Mouse (Mus musculus) heart, adult 11 months (tissue): ENCODE data around the gene Ube4a.

Experiments used
- DNase-seq: peaks from one replicate; pipeline ENCODE4 v3.0.0; 2022

The Ube4a gene

GRCm38 (mm10) chr9:44897024-44897423, 68.4 kb downstream of the Ube4a start:
- no peak for DNase-seq

GRCm38 (mm10) chr9:44892664-44893063, 72.7 kb downstream of the Ube4a start:
- no peak for DNase-seq

DNA sequence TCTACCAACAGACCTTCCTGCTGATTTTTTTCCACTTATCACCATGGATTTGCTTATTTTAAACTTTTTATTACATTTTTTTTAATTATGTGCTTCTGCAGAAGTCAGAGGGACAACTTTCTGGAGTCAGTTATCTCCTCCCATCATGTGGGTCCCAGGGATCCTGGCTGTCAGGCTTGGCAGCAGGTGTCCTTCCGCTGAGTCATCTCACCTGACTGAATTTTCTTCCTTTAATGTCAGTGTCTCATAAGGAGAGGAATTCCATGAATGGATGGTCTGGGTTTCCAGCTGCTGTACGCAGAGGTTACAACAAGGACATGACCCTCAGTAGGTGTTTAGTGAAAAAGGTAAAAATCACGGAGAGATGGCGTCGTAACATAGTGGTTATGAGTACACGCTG, 74.2 kb downstream of the Ube4a start:
- no peak for DNase-seq

GRCm38 (mm10) chr9:44890122-44890521, 75.3 kb downstream of the Ube4a start:
- no peak for DNase-seq

DNA sequence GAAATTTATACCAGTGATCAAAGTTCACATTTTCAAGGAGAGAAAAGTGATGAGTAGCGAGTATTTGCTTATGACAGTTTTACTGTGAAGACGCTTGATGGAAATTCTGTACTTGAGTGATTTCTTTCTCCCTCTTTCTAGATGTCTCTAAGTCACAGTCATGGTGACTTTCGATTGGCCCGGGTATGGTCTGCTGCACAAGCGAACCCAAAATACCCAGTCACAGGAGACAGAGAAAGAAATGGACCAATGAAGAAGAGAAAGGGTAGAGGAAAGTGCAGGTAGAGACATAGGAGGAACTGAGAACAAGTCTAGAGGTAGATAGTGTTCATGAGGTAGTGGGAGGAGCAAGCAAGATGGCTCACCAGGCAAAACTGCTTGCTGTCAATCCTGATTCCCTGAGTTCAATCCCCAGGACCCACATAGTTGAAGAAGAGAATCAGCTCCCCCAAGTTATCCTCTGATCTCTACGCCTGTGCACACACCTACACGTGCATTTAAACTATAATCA, 77.2 kb downstream of the Ube4a start:
- DNase-seq, result no peak

DNA sequence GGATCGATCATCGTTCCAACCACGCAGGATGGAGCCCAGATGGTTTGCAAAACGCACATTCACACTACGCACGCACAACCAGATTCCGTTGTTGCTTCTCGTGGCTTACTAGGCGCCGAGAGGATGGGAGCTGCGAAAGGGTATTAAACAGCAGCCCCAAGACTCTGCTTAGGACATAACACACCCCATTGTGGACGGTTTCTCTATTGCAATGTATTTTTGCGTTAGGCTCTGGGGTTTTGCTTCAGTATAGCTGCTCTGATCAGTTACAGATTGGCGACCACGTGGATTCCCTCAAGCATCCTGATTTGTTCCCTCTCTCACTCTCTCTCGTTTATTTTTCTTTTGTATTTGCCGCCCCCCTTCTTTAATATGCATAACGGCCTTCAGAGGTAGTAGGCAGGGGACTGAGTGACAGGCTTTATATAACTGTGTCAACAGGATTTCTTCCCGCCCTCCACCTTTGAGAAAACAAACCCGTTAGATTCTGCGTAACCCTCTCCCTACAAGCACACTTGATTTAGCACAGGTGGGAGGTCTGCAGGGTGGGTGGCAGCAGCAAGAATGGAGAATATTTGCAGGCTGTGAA, 82.3 kb downstream of the Ube4a start:
- no peak for DNase-seq

DNA sequence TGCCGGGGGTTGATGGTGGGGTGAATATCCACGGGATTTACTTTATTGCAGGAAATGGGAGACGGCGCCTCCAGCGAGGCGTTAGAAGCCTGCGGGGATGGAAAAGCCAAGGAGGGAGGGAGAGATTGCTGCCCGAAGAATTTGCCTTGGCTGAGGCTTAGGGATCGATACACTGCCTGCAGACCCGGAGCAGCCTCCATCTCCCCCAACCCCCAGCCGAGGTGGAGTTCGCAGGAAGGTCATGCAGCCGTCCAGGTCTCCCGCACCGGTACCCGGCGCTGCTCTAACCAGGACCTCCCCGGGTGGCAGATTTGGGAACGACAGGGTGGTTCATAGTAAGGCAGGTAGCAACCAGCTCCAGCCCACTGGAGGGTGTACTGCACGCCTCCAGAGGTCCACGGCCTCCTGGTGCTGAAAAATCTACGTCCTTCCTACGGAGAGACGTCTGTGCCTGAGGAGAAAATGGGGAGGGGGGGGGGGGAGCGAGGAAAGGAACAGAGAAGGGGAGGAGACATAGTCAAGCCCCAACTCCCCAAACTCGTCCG, 82.9 kb downstream of the Ube4a start:
- DNase-seq, result peak; percentile 95

GRCm38 (mm10) chr9:44881941-44882435, 83.4 kb downstream of the Ube4a start:
- DNase-seq, result peak; percentile 98

- peak; percentile 99 for DNase-seq
These were observed 84.1 kb downstream of the Ube4a start, which contains the start of gene Kmt2a for GRCm38 (mm10) chr9:44881221-44881871. Gene Kmt2a (minus strand): TSS chr9:44881296.

DNA sequence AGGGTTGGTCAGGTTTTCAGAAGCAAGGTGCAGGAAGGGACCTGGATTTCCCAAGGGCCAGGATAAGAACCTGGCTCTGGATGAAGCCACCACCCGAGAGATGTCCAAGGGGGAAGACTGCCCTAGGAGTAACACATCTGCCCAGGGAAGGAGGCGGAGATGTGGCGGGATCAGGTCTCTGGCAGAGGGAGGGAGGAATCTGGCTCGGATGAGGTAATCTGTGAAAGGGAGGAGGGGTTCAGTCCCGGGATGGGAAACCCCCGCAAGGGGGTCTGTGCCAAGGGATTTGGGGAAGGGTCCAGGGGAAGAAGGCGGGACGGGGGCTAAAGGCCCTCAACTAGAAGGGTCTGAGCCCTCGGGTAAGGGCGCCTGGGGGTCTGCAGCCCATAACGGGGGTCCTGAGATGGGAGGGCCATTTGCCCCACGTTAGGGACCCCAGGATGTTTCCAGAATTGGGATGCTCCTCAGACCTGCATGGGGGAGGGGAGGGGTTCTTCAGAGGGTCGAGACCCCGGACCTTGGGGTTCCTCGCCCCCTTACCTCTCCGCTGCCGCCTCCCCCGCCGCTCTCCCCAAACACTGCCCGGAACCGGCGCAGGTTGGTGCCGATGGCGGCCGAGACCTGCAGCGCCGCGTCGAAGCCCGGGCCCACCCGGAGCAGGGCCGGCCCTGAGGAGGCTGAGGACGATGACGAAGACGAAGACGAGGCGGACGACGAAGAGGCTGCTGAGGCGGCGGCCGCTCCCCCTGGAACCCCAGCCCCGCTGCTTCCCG, 84.9 kb downstream of the Ube4a start:
- DNase-seq, result peak; percentile 95

DNA sequence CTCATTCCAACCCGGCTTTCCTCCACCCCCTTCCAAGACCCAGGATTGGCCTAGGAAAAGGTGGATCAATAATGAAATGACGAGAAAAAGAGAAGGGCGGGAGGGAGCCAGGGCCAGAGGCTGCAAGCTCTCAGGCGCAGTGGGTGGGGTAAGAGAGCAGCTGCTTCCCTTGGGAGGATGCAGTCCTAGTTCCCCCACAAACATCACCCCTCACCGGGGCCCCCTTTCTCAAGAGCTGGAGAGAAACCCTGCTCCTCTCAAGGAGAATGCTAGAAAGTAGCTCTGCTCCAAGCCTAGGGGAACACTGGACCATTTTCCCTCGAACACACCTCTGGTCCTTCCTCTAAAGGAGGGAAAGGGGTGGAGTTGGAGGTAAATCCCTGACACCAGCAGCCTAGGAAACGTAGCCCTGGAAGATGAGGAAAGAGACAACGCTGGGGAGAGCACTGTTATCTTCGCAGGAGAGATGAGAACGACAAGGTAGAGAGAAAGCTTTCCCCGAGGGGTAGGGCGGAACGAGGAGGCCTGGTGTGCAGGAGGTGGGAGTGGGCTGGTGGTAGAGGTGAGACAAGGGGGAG, 85.6 kb downstream of the Ube4a start:
- DNase-seq, result peak; percentile 94

DNA sequence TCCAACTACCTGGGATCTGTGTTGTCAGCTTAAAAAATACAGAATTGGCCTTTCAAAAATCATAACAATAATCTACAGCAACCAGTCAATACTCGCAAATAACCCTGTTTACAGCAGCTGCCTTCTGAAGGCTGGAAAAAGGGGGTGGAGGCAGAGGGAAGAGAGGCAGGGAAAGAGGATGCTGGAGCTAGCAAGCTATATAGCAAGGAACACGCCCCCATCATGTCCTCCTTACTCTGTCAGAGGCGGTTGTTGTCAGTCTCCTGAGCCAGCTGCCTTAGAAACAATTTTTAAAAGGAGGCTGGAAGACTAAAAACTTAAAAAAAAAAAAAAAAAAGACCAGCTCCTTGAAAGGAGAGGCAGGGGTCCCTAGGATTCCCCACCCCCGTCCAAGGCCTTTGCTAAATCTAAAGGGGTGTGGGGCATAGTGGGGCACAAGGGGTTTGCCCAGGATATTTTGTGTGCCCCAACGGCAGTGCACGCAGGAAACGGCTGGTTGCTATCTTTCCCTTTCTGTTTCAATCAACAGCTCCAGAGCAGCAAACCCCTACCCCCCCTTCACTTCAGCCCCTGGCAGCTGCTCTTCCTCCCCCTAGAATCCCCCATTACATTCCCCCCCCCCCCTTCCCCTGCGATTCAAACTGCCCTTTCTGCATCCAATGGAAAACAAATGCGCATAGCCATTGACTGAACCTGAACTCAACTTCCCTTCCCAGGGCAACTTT, 86.5 kb downstream of the Ube4a start:
- DNase-seq, result peak; percentile 91

DNA sequence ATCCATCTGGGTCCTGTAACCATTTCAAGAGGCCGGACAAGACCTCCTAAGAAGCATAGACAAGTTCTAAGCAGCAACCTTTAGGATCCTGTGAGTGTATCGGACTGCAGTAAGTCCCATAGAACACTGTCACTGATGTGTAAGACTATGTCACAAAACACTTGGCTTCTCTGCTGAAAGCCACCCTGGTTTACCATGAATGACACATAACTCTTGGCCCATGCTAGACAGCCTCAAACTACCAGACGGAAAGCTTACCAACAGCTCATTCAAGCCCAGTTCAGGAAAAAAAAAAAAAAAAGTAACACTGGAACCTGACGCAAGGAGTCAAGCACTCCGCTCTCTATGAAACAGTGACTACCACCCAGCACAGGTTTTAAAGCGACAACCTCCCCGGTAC, 87.7 kb downstream of the Ube4a start:
- no peak for DNase-seq

GRCm38 (mm10) chr9:44875476-44875875, 89.9 kb downstream of the Ube4a start:
- DNase-seq, result peak; percentile 94

GRCm38 (mm10) chr9:44874198-44874597, 91.2 kb downstream of the Ube4a start:
- DNase-seq, result no peak

DNA sequence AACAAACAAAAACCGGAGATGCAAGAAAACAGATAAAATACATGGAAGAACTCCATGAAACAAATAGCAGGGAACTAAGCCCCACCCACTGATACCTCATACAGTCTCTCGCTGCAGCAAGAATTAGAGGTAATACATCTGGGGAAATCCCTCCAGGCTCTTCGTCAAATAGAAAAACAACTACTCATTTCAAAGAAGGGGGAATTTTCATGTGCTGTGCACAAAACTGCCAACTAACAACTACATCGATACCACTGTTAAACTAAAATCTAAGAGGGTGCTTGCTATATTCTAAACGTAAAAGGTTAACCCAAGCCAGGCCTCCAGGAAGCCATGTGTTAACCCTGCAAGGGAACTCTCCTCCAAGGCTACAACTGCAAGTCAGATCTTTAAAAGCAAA, 91.7 kb downstream of the Ube4a start:
- no peak for DNase-seq
